Mouse (Mus musculus) CH12.LX (cell line): Measurements from ENCODE around the gene Nol9. TPM values are rescaled to one million over a fixed set of nuclear protein-coding genes. Genes with fewer than 3 reads are reported as not detected.

Source experiments
- DNase-seq: peaks from one replicate; pipeline ENCODE4 v3.0.0-alpha.2; 2013; ENCODE audit errors: extremely low read depth
- H3K27ac ChIP-seq: 2 replicates; pipeline ENCODE4 v1.5.1; 2012; ENCODE audit warnings: low read depth, mild to moderate bottlenecking, control low read depth, moderate library complexity; ENCODE audit not compliant: insufficient read depth
- H3K27me3 ChIP-seq: replicated peaks from 2 replicates; pipeline ENCODE3; 2012; ENCODE audit warnings: inconsistent platforms
- H3K36me3 ChIP-seq, 2 experiments: replicated peaks in 1 of 2; 2 replicates each; pipeline versions ENCODE3 to v1.6.1; 2012; ENCODE audit warnings: inconsistent platforms in 1 of 2, low read length in 1 of 2, mild to moderate bottlenecking in 1 of 2, mixed read lengths in 1 of 2, moderate library complexity in 1 of 2; ENCODE audit not compliant: control insufficient read depth in 1 of 2, insufficient read depth in 1 of 2
- H3K4me1 ChIP-seq, 2 experiments: 2 replicates each; pipeline ENCODE4 v1.6.1; 2012; ENCODE audit warnings: inconsistent platforms in 1 of 2, moderate library complexity in 1 of 2; ENCODE audit not compliant: insufficient read depth in 2 of 2, control insufficient read depth in 1 of 2
- H3K4me2 ChIP-seq: 2 replicates; pipeline ENCODE4 v1.6.1; 2012; ENCODE audit warnings: low read depth, mild to moderate bottlenecking, control low read depth; ENCODE audit not compliant: poor library complexity, insufficient read depth, severe bottlenecking
- H3K4me3 ChIP-seq, 3 experiments: fragments of 150-350 bp in 1 of 3; sonication (generic) in 1 of 3; replicated peaks in 1 of 3; 2 replicates each; pipeline versions ENCODE3 to v1.5.1; 2011 to 2012; ENCODE audit warnings: low read depth in 2 of 3, low read length in 2 of 3, mild to moderate bottlenecking in 2 of 3, moderate library complexity in 2 of 3, control low read depth in 1 of 3, improper control_type of control experiment in 1 of 3, inconsistent platforms in 1 of 3, mixed read lengths in 1 of 3; ENCODE audit not compliant: poor library complexity in 1 of 3
- H3K79me2 ChIP-seq: replicated peaks from 2 replicates; pipeline ENCODE4 v1.6.1; 2012; ENCODE audit warnings: mild to moderate bottlenecking, moderate library complexity; ENCODE audit not compliant: control insufficient read depth, poor library complexity, insufficient read depth, severe bottlenecking; ENCODE audit errors: extremely low read depth
- H3K9ac ChIP-seq: 2 replicates; pipeline ENCODE4 v1.6.1; 2012; ENCODE audit warnings: low read depth, mild to moderate bottlenecking, control low read depth, moderate library complexity; ENCODE audit not compliant: insufficient read depth
- H3K9me3 ChIP-seq: replicated peaks from 2 replicates; pipeline ENCODE3; 2012; ENCODE audit warnings: low read length, inconsistent platforms, mixed read lengths
- BHLHE40 ChIP-seq: IDR thresholded peaks from 2 replicates; pipeline ENCODE4 v1.6.1; 2011; ENCODE audit warnings: mild to moderate bottlenecking, low read depth, low read length, improper control_type of control experiment
- CHD1 ChIP-seq: IDR thresholded peaks from 2 replicates; pipeline ENCODE4 v1.6.1; 2012; ENCODE audit warnings: low read depth, low read length, improper control_type of control experiment, inconsistent platforms
- CHD2 ChIP-seq: IDR thresholded peaks from 2 replicates; pipeline ENCODE4 v1.6.1; 2011; ENCODE audit warnings: low read length, improper control_type of control experiment
- EP300 ChIP-seq: IDR thresholded peaks from 2 replicates; pipeline ENCODE4 v1.6.1; 2011; ENCODE audit warnings: low read length, improper control_type of control experiment
- ETS1 ChIP-seq: conservative IDR thresholded peaks from 2 replicates; pipeline ENCODE4 v1.6.1; 2012; ENCODE audit warnings: low read depth, mild to moderate bottlenecking, inconsistent platforms, low read length, improper control_type of control experiment, moderate library complexity
- HCFC1 ChIP-seq: IDR thresholded peaks from 2 replicates; pipeline ENCODE4 v1.6.1; 2012; ENCODE audit warnings: low read depth, mild to moderate bottlenecking, inconsistent platforms, low read length, improper control_type of control experiment
- KAT2A ChIP-seq: IDR thresholded peaks from 2 replicates; pipeline ENCODE4 v1.6.1; 2012; ENCODE audit warnings: low read length, improper control_type of control experiment, inconsistent platforms; ENCODE audit not compliant: insufficient replicate concordance
- MEF2A ChIP-seq: IDR thresholded peaks from 2 replicates; pipeline ENCODE4 v1.6.1; 2014; ENCODE audit warnings: low read depth, mild to moderate bottlenecking, inconsistent platforms, low read length, improper control_type of control experiment, borderline replicate concordance
- NELFE ChIP-seq: IDR thresholded peaks from 2 replicates; pipeline ENCODE4 v1.6.1; 2011; ENCODE audit warnings: low read depth, low read length, improper control_type of control experiment
- NRF1 ChIP-seq: IDR thresholded peaks from 2 replicates; pipeline ENCODE4 v1.6.1; 2014; ENCODE audit warnings: low read depth, mild to moderate bottlenecking, inconsistent platforms, low read length, improper control_type of control experiment, moderate library complexity
- POLR2A ChIP-seq: IDR thresholded peaks from 2 replicates; pipeline ENCODE4 v1.6.1; 2011; ENCODE audit warnings: low read depth, mild to moderate bottlenecking, improper control_type of control experiment, low read length
- POLR2AphosphoS2 ChIP-seq: IDR thresholded peaks from 2 replicates; pipeline ENCODE4 v1.6.1; 2011; ENCODE audit warnings: low read depth, low read length, improper control_type of control experiment
- RAD21 ChIP-seq: IDR thresholded peaks from 2 replicates; pipeline ENCODE4 v1.6.1; 2011; ENCODE audit warnings: low read depth, mild to moderate bottlenecking, low read length, improper control_type of control experiment, moderate library complexity
- SMC3 ChIP-seq: IDR thresholded peaks from 2 replicates; pipeline ENCODE4 v1.6.1; 2011; ENCODE audit warnings: low read depth, low read length, improper control_type of control experiment
- TBP ChIP-seq: conservative IDR thresholded peaks from 2 replicates; pipeline ENCODE4 v1.6.1; 2011; ENCODE audit warnings: low read depth, low read length, improper control_type of control experiment
- TCF12 ChIP-seq: IDR thresholded peaks from 2 replicates; pipeline ENCODE4 v1.6.1; 2014; ENCODE audit warnings: low read depth, mild to moderate bottlenecking, inconsistent platforms, low read length, improper control_type of control experiment
- USF1 ChIP-seq: IDR thresholded peaks from 2 replicates; pipeline ENCODE4 v1.6.1; 2014; ENCODE audit warnings: low read depth, mild to moderate bottlenecking, inconsistent platforms, low read length, improper control_type of control experiment
- USF2 ChIP-seq: conservative IDR thresholded peaks from 2 replicates; pipeline ENCODE4 v1.6.1; 2011; ENCODE audit warnings: low read depth, low read length, improper control_type of control experiment
- ZMIZ1 ChIP-seq: IDR thresholded peaks from 2 replicates; pipeline ENCODE4 v1.6.1; 2012; ENCODE audit warnings: low read depth, mild to moderate bottlenecking, inconsistent platforms, low read length, improper control_type of control experiment
- ZNF384 ChIP-seq: IDR thresholded peaks from 2 replicates; pipeline ENCODE4 v1.6.1; 2012; ENCODE audit warnings: low read depth, low read length, improper control_type of control experiment, inconsistent platforms
- dilution Hi-C: fragments of 300-500 bp; cut with MboI; formaldehyde crosslinking; loops from 2 replicates; pipeline ENCODE4 v1.14.3; 2020; ENCODE audit warnings: low sequenced_read_pairs; ENCODE audit not compliant: extremely low pct_unique_long_range_greater_than_20kb, extremely low pct_ligation_motif_present
- in situ Hi-C: fragments of 300-500 bp; cut with MboI; formaldehyde crosslinking; loops from 3 replicates; pipeline ENCODE4 v1.14.3; 2019; ENCODE audit warnings: low sequenced_read_pairs, low pct_ligation_motif_present, low pct_unique_long_range_greater_than_20kb, mixed read lengths
- polyA plus RNA-seq: library from polyadenylated mRNA; unstranded; fragments of >175 nt; gene quantifications from 2 replicates; pipeline ENCODE4 v1.2.1, GENCODE M21; 2012; ENCODE audit warnings: low read depth; ENCODE audit not compliant: insufficient read length
- total RNA-seq, 2 experiments: library from RNA; depleted of rRNA; stranded (reverse); fragments of 300-350 nt in 1 of 2; fragments of >200 nt in 1 of 2; gene quantifications; 2 replicates each; pipeline ENCODE4 v1.2.3; 2012 to 2014

Gene Nol9
- total and polyA plus RNA-seq, 3 experiments, result 44.7 to 60.5 (median 44.8) TPM

DNA sequence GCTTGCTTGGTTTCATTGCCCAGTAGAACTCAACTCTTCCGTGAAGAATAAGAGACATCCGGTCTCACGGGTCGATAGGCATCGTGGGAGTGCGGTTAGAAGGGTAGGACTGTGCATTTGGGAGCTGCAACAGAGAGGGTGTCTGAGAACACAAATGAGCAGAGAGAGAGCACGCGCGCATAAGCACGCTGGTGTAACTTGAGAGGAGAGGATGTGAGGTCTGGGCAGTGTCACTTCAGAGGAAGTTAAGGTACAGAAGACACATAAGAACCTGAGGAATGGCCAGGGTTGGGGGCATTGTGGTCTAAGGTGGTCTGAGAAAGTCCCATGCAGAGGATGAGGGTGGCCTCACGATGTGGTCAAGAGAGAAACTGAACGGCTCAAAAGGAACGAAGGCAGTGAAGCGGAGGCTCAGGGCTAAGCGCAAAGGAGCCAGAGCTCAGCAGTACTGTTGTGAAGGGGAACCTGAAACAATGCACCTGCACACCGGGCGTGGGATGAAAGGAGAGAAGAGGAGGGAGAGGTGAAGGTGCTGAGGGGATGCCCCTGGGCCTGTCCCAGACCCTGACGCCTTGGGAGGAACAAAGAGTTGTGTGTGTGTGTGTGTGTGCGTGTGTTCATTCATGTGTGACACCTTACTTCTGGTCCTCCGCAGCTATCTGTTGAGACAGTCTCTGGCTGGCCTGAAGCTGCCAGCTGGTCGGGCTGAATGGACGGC, 3.0 kb downstream of the Nol9 start (continued):
- TF ChIP-seq RAD21 (no peak), NRF1 (peak; percentile 62), USF2 (no peak), BHLHE40 (peak; percentile 86; the same call in 1 of the 2 replicates), KAT2A (no peak), POLR2AphosphoS2 (no peak), NELFE (no peak), SMC3 (peak; percentile 5; the same call in 1 of the 2 replicates), ZMIZ1 (no peak), EP300 (peak; percentile 82), TCF12 (peak; percentile 94), MEF2A (peak; percentile 65)
- TF ChIP-seq, all 38 proteins: peak for 17

DNA sequence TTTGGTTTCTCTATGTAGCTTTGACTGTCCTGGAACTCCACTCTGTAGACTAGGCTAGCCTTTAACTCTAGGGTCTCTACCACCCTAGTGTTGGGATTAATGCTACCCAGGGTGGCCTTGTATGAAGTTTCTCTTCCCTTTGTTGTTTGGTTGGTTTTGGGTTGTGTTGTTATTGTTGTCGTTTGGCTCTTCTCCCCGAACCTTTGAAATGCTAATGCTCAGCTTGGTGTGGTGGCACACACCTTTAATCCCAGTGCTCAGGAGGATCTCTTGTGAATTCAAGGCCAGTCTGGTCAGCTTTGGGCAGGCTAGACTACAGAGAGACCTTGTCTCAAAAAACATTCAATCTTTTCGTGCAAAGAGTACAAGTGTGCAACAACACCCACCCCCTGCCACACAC, 4.0 kb downstream of the Nol9 start:
- peaks cover 51 to 72% of the 10 kb centered on the region in 2 experiments for H3K36me3 ChIP-seq
- H3K4me3 ChIP-seq, result no peak overlapping the region
- DNase-seq, result no peak
- in situ Hi-C loops (loop anchor here (5.0 kb wide), 1 partner anchor 34 kb away; no protein-coding TSS in a partner anchor), dilution Hi-C loops (no loop called here)
- peaks cover 19 to 45% of the 10 kb centered on the region in 2 experiments for H3K4me1 ChIP-seq
- H3K27ac ChIP-seq, result no peak overlapping the region
- no peak overlapping the region for H3K4me2 ChIP-seq
- no peak overlapping the region for H3K9ac ChIP-seq
- peaks cover 59% of the 10 kb centered on the region for H3K79me2 ChIP-seq
- TF ChIP-seq HCFC1 (no peak), KAT2A (no peak), TBP (no peak), CHD2 (no peak), CHD1 (no peak), USF1 (no peak), ETS1 (no peak), ZNF384 (no peak), POLR2A (no peak)
- no peaks in the 10 kb centered on the region for H3K27me3 ChIP-seq
- H3K9me3 ChIP-seq, result no peaks in the 10 kb centered on the region
